Mouse (Mus musculus): Measurements from ENCODE around the gene Slc39a11.

DNA sequence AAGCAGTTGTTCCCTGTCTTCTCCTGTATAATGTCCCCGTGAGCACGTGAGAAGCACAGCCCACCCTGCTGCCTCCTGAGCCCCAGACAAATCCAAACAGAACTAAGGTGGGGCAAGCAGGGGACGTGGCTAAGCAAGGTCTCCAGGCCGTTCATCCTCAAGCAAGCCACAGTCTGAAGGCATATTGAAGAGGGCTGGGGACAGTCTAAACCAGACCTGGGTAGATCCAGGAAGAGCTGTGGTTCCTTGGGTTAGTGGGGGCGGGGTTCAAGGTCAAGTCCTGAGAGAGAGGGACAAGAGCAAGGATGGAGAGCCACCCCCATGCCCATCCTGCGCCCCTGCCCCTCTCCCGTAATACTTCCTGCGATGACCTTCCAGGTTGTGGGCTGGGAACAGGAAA, 452.3 kb downstream of the Slc39a11 start:
- no peak for TF ChIP-seq CTCF (IDR thresholded peaks at IDR 0.05; ENCODE audit: extremely low read depth, insufficient read length, insufficient replicate concordance, low read depth, low read length)
- no peak for TF ChIP-seq POLR2A (IDR thresholded peaks at IDR 0.05; ENCODE audit: low read depth, low read length)

All from small intestine, adult 2 months (tissue).